Mouse (Mus musculus): ENCODE data around the gene 5330417H12Rik. TPM values are rescaled to one million over a fixed set of nuclear protein-coding genes. Genes with fewer than 3 reads are reported as not detected.

Gene 5330417H12Rik
- total RNA-seq (2023) = not detected

GRCm38 (mm10) chr7:107625061-107625460 lies at the start of gene 5330417H12Rik:
5330417H12Rik (minus strand) TSS chr7:107625161.

GRCm38 (mm10) chr7:107594857-107595402 lies 30.0 kb downstream of the 5330417H12Rik start, which contains the start of gene Ppfibp2:
Ppfibp2 (plus strand) TSS chr7:107595207.

Other genes starting within 250 kb of the 5330417H12Rik start
- gene Olfml1, start 57.7 kb downstream of the 5330417H12Rik start, total RNA-seq (2023) = not detected
- gene Ppfibp2, start 30.0 kb downstream of the 5330417H12Rik start, total RNA-seq (2023) = 3.0 TPM
- not detected for gene Cyb5r2, start 132.9 kb upstream of the 5330417H12Rik start, total RNA-seq (2023)
- not detected for gene Ovch2, start 176.0 kb upstream of the 5330417H12Rik start, total RNA-seq (2023)
- gene Olfr467, start 187.1 kb upstream of the 5330417H12Rik start, total RNA-seq (2023) = not detected
- gene Olfr469, start 200.4 kb upstream of the 5330417H12Rik start, total RNA-seq (2023) = not detected
- not detected for gene Olfr470, start 222.3 kb upstream of the 5330417H12Rik start, total RNA-seq (2023)

Data from CD4-positive naive resting alpha-beta T cell, adult 76 days (primary cell).